Mouse (Mus musculus) G1E (cell line): ENCODE measurements around the gene Med13l.
"Not testable (repeated sequence)": the region's sequence is repeated elsewhere in the genome, so short reads cannot be mapped to it uniquely, and the experiment has no call there.

Experiments used
- CTCF ChIP-seq: IDR thresholded peaks from 2 replicates; pipeline ENCODE4 v1.5.1; 2012; ENCODE audit warnings: low read depth, low read length, inconsistent platforms, mixed read lengths
- GATA1 ChIP-seq: IDR thresholded peaks from 2 replicates; pipeline ENCODE4 v1.6.1; 2012; ENCODE audit warnings: borderline replicate concordance, low read length, inconsistent platforms, mixed read lengths
- GATA2 ChIP-seq: IDR thresholded peaks from 2 replicates; pipeline ENCODE4 v1.6.1; 2012; ENCODE audit warnings: low read depth, low read length, inconsistent platforms, borderline replicate concordance
- POLR2AphosphoS5 ChIP-seq: IDR thresholded peaks from 2 replicates; pipeline ENCODE4 v1.6.1; 2012; ENCODE audit warnings: low read depth, low read length, inconsistent platforms; ENCODE audit not compliant: insufficient replicate concordance

- TF ChIP-seq CTCF, POLR2AphosphoS5, GATA1, GATA2: not testable (repeated sequence)
Observed at GRCm38 (mm10) chr5:118653119-118653518, 92.6 kb downstream of the Med13l start.
